Mouse (Mus musculus) kidney, adult 10 weeks (tissue): Measurements from ENCODE around the gene Htatip2. TPM values are rescaled to one million over a fixed set of nuclear protein-coding genes. Genes with fewer than 3 reads are reported as not detected.

ENCODE experiments used
- polyA plus RNA-seq: library from polyadenylated mRNA; stranded (reverse); fragments of 350-450 nt; fragmentation: Illumina TruSeq; extraction: RNeasy Lipid Tissue Mini Kit (QIAGEN cat#74804); gene quantifications from one replicate; pipeline ENCODE4 v1.2.3, GENCODE M21; 2014; ENCODE audit warnings: low read depth, low replicate concordance

The Htatip2 gene
- 9.4 TPM for polyA plus RNA-seq

DNA sequence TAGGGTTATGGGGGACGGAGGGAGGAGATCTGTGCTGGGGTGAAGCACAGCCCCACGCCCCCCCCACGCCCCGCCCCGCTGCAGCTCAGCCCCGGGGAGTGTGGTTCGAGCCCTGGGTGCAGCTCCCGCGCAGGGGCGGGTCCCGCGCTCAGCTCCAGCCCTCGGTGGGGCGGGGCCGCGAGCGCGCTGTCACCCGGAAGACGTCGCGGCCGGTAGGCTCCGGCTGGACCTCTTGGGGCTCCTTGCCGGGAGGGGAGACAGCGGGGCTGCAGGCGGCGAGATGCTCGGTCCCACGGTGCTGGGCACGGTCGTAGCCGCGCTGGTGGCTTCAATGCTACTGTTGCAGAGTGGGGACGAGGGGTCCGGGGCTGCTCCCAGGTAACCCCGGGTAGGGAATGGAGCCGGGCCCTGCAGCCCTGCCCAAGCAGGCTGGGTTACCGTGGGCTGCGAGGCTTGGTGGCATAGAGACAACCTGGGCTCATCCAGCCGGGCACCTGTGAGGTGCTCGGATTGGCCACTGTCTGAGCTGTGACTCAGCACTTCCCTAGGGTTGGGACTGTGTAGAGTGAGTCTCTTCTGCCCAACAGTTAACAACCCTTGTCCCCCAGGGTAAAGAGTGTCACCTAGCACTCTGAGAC is at the start of gene Htatip2:
Gene Htatip2 (plus strand): TSS at position 182 of the 638 bp plus-strand sequence.

GRCm38 (mm10) chr7:49778114-49778901 is 19.4 kb downstream of the Htatip2 start, which contains the start of gene Prmt3:
TSS of gene Prmt3 (plus strand) at chr7:49778346.

Other genes with a start within 250 kb of the Htatip2 start
- gene Dbx1, start 122.3 kb upstream of the Htatip2 start, polyA plus RNA-seq, result not detected
- 30.3 TPM for gene Prmt3, start 19.2 kb downstream of the Htatip2 start, polyA plus RNA-seq
- gene Slc6a5, start 151.0 kb downstream of the Htatip2 start, polyA plus RNA-seq, result not detected
- not detected for gene Nell1, start 215.7 kb downstream of the Htatip2 start, polyA plus RNA-seq